Mouse (Mus musculus) neural tube, embryonic 14.5 days (tissue): Measurements from ENCODE around the gene Wnk2. TPM values are rescaled to one million over a fixed set of nuclear protein-coding genes. Genes with fewer than 3 reads are reported as not detected.

Source experiments
- ATAC-seq: fragments of 200-750 bp; cut with Nextera tagmentation; 2 replicates; pipeline ENCODE4 v1.8.0; 2017; ENCODE audit warnings: low read depth, mild to moderate bottlenecking, moderate TSS enrichment, moderate library complexity
- H3K27ac ChIP-seq: fragments of 300-500 bp; sonication (generic); 2 replicates; pipeline ENCODE4 v1.5.1; 2014; ENCODE audit warnings: low read depth, mild to moderate bottlenecking, control low read depth, low read length, moderate library complexity, mixed read lengths
- H3K27me3 ChIP-seq: fragments of 300-500 bp; sonication (generic); 2 replicates; pipeline ENCODE4 v1.6.1; 2014; ENCODE audit warnings: low read length; ENCODE audit not compliant: control insufficient read depth, insufficient read depth
- H3K36me3 ChIP-seq: fragments of 300-500 bp; sonication (generic); 2 replicates; pipeline ENCODE4 v1.6.1; 2014; ENCODE audit warnings: low read length, mixed read lengths; ENCODE audit not compliant: control insufficient read depth, insufficient read depth
- H3K4me1 ChIP-seq: fragments of 300-500 bp; sonication (generic); 2 replicates; pipeline ENCODE4 v1.6.1; 2014; ENCODE audit warnings: low read length; ENCODE audit not compliant: control insufficient read depth, insufficient read depth
- H3K4me2 ChIP-seq: fragments of 300-500 bp; sonication (generic); 2 replicates; pipeline ENCODE4 v1.6.1; 2014; ENCODE audit warnings: mild to moderate bottlenecking, low read depth, low read length, control low read depth
- H3K4me3 ChIP-seq: fragments of 300-500 bp; sonication (generic); 2 replicates; pipeline ENCODE4 v1.5.1; 2014; ENCODE audit warnings: low read depth, low read length, control low read depth, mixed read lengths
- H3K9ac ChIP-seq: fragments of 300-500 bp; sonication (generic); replicated peaks from 2 replicates; pipeline ENCODE4 v1.6.1; 2014; ENCODE audit warnings: low read depth, mild to moderate bottlenecking, control low read depth, low read length, mixed read lengths
- H3K9me3 ChIP-seq: fragments of 300-500 bp; sonication (generic); 2 replicates; pipeline ENCODE4 v1.6.1; 2016; ENCODE audit warnings: low read length; ENCODE audit not compliant: control insufficient read depth
- WGBS: fragments of 180-500 bp; shearing (Covaris S2); extraction: QIAGEN DNeasy Blood & Tissue Kit; methylation state at CpG from one replicate; pipeline ENCODE4 v1.1.7; 2014; 5-methylcytosine and 5-hydroxymethylcytosine counted together
- polyA plus RNA-seq: library from polyadenylated mRNA; unstranded; fragments of >200 nt; fragmentation: Nextera tagmentation; extraction: Ambion mirVana; gene quantifications from 2 replicates; pipeline ENCODE4 v1.2.1, GENCODE M21; 2014

Wnk2 gene
- polyA plus RNA-seq, 1 experiment from 2014 or later: 33.1 TPM

- ATAC-seq: no peak
These were observed 14.7 kb downstream of the Wnk2 start for GRCm38 (mm10) chr13:49133125-49133524.

GRCm38 (mm10) chr13:49131946-49132687 lies 15.7 kb downstream of the Wnk2 start:
- 62% methylated on average over 7 of the region's 7 CpGs for WGBS
- no peak for ATAC-seq

More at GRCm38 (mm10) chr13:49133125-49133524, 14.7 kb downstream of the Wnk2 start:
- H3K27ac ChIP-seq: no peak overlapping the region
- no peak overlapping the region for H3K4me2 ChIP-seq
- 78% methylated on average over 4 of the region's 4 CpGs for WGBS
- peaks cover 40% of the 10 kb centered on the region for H3K4me1 ChIP-seq
- H3K9ac ChIP-seq: no peak overlapping the region
- H3K4me3 ChIP-seq: no peak overlapping the region
- H3K27me3 ChIP-seq: no peaks in the 10 kb centered on the region
- H3K9me3 ChIP-seq: no peaks in the 10 kb centered on the region
- no peaks in the 10 kb centered on the region for H3K36me3 ChIP-seq

GRCm38 (mm10) chr13:49131342-49131855 lies 16.4 kb downstream of the Wnk2 start:
- H3K4me2 ChIP-seq: no peak overlapping the region
- H3K9me3 ChIP-seq: no peaks in the 10 kb centered on the region
- no peaks in the 10 kb centered on the region for H3K27me3 ChIP-seq
- no peak overlapping the region for H3K9ac ChIP-seq
- no peaks in the 10 kb centered on the region for H3K36me3 ChIP-seq
- no peak for ATAC-seq
- peaks cover 55% of the 10 kb centered on the region for H3K4me1 ChIP-seq
- H3K27ac ChIP-seq: peak overlapping the region; percentile 16; the same call in 1 of the 2 replicates
- no peak overlapping the region for H3K4me3 ChIP-seq
- WGBS: 54% methylated on average over 4 of the region's 4 CpGs

More at GRCm38 (mm10) chr13:49131946-49132687, 15.7 kb downstream of the Wnk2 start:
- no peaks in the 10 kb centered on the region for H3K27me3 ChIP-seq
- no peaks in the 10 kb centered on the region for H3K36me3 ChIP-seq
- H3K4me1 ChIP-seq: peaks cover 50% of the 10 kb centered on the region
- H3K27ac ChIP-seq: peak overlapping the region; percentile 16; the same call in 1 of the 2 replicates
- no peak overlapping the region for H3K4me2 ChIP-seq
- H3K4me3 ChIP-seq: no peak overlapping the region
- H3K9me3 ChIP-seq: no peaks in the 10 kb centered on the region
- no peak overlapping the region for H3K9ac ChIP-seq

GRCm38 (mm10) chr13:49129845-49130244 lies 18.0 kb downstream of the Wnk2 start:
- 4% methylated on average over 4 of the region's 4 CpGs for WGBS
- Histone ChIP-seq H3K27ac (no peak overlapping the region), H3K36me3 (no peaks in the 10 kb centered on the region), H3K4me3 (no peak overlapping the region), H3K4me2 (no peak overlapping the region), H3K27me3 (no peaks in the 10 kb centered on the region), H3K4me1 (peaks cover 55% of the 10 kb centered on the region), H3K9me3 (no peaks in the 10 kb centered on the region), H3K9ac (no peak overlapping the region)
- ATAC-seq: peak; percentile 47

GRCm38 (mm10) chr13:49129154-49129553 lies 18.7 kb downstream of the Wnk2 start:
- Histone ChIP-seq H3K4me2 (no peak overlapping the region), H3K27me3 (no peaks in the 10 kb centered on the region), H3K36me3 (no peaks in the 10 kb centered on the region), H3K9me3 (no peaks in the 10 kb centered on the region), H3K9ac (no peak overlapping the region), H3K27ac (no peak overlapping the region), H3K4me3 (no peak overlapping the region), H3K4me1 (peaks cover 55% of the 10 kb centered on the region)
- WGBS: 86% methylated on average over 1 of the region's 1 CpGs
- no peak for ATAC-seq

GRCm38 (mm10) chr13:49127844-49128631 lies 19.8 kb downstream of the Wnk2 start:
- Histone ChIP-seq H3K36me3 (no peaks in the 10 kb centered on the region), H3K9me3 (no peaks in the 10 kb centered on the region), H3K9ac (no peak overlapping the region), H3K27me3 (no peaks in the 10 kb centered on the region), H3K4me3 (no peak overlapping the region), H3K4me1 (peaks cover 55% of the 10 kb centered on the region), H3K4me2 (peak overlapping the region; percentile 17; the same call in 1 of the 2 replicates), H3K27ac (no peak overlapping the region)
- peak; percentile 42; the same call in 1 of the 2 replicates for ATAC-seq
- 30% methylated on average over 15 of the region's 15 CpGs for WGBS

GRCm38 (mm10) chr13:49122106-49122505 lies 25.7 kb downstream of the Wnk2 start:
- H3K27me3 ChIP-seq: no peaks in the 10 kb centered on the region
- 86% methylated on average over 4 of the region's 4 CpGs for WGBS
- ATAC-seq: no peak; the same call in 1 of the 2 replicates
- no peak overlapping the region for H3K9ac ChIP-seq
- no peak overlapping the region for H3K4me3 ChIP-seq
- no peaks in the 10 kb centered on the region for H3K36me3 ChIP-seq
- H3K4me1 ChIP-seq: peaks cover 15% of the 10 kb centered on the region
- H3K4me2 ChIP-seq: no peak overlapping the region
- H3K9me3 ChIP-seq: no peaks in the 10 kb centered on the region
- H3K27ac ChIP-seq: no peak overlapping the region

- Histone ChIP-seq H3K9ac (no peak overlapping the region), H3K27ac (no peak overlapping the region), H3K36me3 (no peaks in the 10 kb centered on the region), H3K27me3 (no peaks in the 10 kb centered on the region), H3K4me1 (peaks cover 11% of the 10 kb centered on the region), H3K4me3 (no peak overlapping the region), H3K4me2 (no peak overlapping the region), H3K9me3 (no peaks in the 10 kb centered on the region)
- no peak for ATAC-seq
- 89% methylated on average over 8 of the region's 8 CpGs for WGBS
These were observed 30.3 kb downstream of the Wnk2 start for GRCm38 (mm10) chr13:49117563-49117962.

GRCm38 (mm10) chr13:49114921-49115320 lies 32.9 kb downstream of the Wnk2 start:
- Histone ChIP-seq H3K9me3 (no peaks in the 10 kb centered on the region), H3K36me3 (no peaks in the 10 kb centered on the region), H3K27ac (no peak overlapping the region), H3K4me1 (no peaks in the 10 kb centered on the region; the same call in 1 of the 2 replicates), H3K4me3 (no peak overlapping the region), H3K9ac (no peak overlapping the region), H3K27me3 (no peaks in the 10 kb centered on the region), H3K4me2 (no peak overlapping the region)
- WGBS: 74% methylated on average over 14 of the region's 14 CpGs
- ATAC-seq: no peak
